Mouse (Mus musculus) T-helper 1 cell (primary cell): ENCODE data around the gene Gm28048.

Experiments used
- in situ Hi-C: fragments of 300-600 bp; cut with MboI, MseI; formaldehyde crosslinking; loops from one replicate; pipeline ENCODE4 v1.15.1; 2025; ENCODE audit warnings: high pct_unique_total_duplicates

Gm28048 gene

GRCm38 (mm10) chr11:22981984-22982757 is at the start of gene Gm28048, which contains the start of gene Commd1:
Gene Gm28048 (minus strand): TSS chr11:22982090.
Gene Commd1 (minus strand): TSS chr11:22982382.
- in situ Hi-C loops: no loop called here

GRCm38 (mm10) chr11:23029399-23029798 is 47.5 kb upstream of the Gm28048 start:
- in situ Hi-C loops: no loop called here

DNA sequence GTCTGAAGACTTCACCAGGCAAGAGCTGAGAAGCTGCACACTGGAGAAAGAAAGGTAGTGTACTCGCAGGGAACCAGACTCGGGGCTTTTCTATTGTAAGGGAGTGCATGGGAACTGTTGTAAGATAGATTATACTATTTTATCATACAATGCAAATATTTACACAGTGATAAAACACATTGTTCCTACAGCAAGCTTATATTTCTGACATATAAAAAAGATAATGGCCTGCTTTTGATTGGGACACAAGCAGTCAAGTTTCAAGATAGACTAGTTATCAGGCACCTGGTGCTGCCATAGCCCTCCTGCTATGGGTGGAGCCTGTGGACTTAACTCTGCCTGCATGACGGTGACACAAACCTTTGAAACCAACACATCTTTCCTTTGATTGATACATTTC is 47.1 kb upstream of the Gm28048 start:
- in situ Hi-C loops: no loop called here

DNA sequence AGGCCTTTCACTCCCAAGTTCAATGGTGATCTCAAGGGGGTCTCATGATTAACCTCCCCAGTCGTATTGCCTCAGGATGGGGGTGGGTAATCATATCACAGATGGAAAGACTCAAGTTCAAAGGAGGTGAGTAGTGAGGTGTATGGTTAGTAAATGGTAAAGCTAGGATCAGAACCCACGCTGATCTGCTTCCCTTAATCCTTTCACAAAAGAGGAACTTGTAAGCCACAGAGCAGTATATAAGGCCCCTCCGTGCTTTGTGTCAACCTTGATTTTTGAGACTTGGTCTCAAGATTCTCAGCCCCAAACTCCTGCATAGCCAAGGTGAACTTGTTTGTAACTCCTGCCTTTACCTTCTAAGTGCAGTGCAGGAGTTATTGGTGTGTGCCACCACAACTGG is 42.3 kb upstream of the Gm28048 start:
- in situ Hi-C loops: no loop called here

DNA sequence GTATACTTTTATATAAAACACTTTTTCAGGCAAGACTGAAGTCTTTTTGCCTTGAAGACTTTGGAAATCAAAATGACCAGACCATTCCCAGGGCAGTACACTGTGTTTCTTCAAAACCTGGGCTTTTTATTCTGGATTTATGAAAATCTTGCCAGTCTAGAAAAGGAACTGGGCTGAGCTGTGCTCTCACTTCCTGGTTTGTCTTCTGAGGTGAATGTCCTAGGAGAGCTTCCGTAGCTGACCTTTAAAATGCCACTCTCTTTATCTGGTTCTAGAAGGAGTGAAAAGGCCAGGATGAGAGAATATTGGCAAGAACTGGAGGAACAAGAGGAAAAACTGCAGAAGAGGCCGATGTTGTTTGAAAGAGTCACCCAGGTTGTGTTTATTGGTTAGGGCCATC is 41.3 kb upstream of the Gm28048 start:
- in situ Hi-C loops: no loop called here

DNA sequence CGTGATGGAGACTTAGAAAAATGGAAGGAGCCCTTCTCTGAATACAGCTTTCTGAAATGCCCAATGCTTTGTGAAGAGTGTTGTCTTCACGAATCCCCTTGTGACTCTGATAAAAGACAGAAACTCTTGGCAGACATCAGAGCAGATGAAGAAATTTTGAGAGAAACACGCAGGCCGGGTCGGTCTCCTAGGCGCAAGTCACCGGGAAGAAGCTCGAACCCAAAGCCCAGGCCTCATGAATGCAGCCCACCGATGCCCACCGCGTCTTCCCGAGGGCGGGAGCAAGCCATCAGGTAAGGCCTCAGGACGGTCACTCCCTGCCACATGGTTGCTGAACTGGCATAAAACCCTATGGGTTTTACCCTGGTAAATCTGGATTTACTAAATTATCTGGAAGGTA is 39.0 kb upstream of the Gm28048 start:
- in situ Hi-C loops: no loop called here

DNA sequence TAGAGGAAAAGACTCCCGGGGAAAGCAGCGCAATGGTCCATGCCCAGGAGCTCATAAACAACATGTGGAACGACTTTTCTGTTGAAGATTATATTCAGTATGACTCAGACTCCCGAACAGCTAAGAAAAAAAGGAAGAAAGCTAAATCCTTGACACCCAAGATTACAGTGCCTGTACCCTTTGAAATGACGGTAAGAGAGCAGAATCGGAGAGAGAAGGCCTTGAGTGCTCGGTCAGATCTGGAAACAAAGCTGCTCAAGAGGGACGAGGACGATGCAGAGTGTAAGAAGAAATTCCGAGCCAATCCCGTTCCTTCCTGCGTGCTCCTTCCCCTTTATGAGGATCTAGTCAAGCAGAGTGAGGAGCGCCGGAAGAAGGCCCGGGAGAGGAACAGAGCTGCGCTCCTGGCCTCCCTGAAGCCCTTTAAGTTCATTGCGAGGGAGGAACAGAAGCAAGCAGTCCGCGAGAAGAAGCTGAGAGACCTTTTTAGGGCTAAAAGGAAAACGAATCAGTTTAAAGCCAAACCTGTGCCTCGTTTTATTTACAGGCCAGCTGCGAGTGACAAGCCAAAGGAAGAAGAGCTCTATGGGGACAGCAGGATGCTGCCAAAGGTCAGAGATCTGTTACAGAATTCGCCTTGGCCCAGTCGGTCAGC is 38.4 kb upstream of the Gm28048 start:
- in situ Hi-C loops: no loop called here

- in situ Hi-C loops: no loop called here
Observed at GRCm38 (mm10) chr11:23017943-23018342, 36.1 kb upstream of the Gm28048 start.

GRCm38 (mm10) chr11:23014996-23015395 is 33.1 kb upstream of the Gm28048 start:
- in situ Hi-C loops: no loop called here

DNA sequence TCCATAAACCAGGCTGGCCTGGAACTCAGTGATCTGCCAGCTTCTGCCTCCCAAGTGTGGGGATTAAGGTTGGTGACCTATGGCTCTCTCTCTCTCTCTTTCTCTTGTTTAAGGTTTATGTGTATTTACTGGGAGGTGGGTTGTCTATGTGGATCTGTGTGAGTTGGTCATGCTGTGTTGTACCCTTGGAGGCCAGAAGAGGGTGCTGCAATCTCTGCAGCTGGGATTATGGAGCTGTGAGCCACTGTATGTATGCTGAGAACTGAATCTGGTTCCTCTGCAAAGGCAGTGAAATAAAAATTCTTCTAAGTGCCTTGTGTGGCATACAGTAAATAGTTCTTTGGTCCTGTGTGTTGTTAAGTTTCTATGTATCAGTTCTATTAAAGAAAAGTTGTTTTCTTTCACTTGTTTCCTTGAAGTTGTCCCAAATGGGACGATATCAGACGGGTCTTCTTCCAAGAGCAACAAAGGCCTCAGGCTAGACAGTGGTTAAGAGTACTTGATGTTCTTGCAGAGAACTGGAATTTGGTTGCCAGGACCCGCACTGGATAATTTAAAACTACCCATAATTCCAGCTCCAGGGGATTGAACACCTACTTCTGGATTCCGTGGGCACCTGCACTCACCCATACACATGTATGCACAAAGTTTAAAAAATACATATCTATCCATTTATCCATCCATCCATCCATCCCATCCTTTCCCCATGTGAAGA is 31.8 kb upstream of the Gm28048 start:
- in situ Hi-C loops: no loop called here

DNA sequence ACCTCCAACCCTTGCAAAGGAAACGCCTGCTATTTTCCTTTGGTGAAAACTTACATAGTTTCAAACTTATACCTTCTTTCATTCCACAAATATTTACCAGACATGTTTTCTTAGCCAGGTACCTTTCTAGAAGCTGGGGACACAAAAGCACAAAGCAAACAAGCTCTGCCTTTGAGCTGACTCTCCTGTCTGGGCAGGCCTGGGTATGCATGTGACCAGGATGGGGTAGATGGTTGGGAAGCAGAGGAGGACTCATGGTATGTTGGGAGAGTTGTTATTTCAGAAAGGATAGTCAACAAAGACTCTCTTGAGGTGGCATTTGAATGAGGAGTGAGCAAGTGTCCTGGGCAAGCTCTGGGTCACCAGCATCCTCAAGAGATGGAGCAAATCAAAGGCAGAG is 31.2 kb upstream of the Gm28048 start:
- in situ Hi-C loops: no loop called here

- in situ Hi-C loops: loop anchor here (5.0 kb wide), 1 partner anchor 263 kb away; no protein-coding TSS in a partner anchor
Observed at GRCm38 (mm10) chr11:23008824-23009200, 26.9 kb upstream of the Gm28048 start.

DNA sequence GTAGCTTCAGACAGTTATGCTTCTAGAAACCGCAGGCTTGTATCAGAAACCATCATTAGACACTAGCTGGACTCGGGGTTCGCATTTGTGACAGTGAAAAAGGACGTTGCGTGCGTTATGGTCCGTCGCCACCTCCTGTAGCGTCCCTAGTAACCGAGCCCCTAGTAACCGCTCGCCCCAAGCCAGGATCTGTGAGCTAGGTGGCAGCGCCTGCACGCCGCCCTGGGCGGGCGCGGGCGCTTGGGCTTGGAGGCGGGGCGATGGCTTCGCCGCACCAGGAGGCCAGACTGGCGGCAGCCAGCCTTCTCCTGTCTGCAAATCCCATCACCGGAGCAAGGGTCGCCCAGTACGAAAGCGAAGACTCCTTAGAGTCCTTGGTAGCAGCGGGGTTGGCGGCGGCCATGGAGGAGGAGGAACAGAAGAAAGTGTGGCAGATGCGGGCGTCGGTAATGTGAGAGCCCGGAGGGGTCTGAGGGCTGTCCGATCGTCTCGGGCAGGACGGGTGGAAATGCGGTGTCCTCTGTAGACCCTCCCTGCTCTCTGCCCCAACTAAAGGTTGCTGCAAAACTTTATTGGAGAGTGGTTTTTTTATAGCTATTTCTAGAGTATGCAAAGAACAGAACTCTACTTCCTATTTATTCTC is 26.4 kb upstream of the Gm28048 start:
- in situ Hi-C loops: loop anchor here (5.0 kb wide), 1 partner anchor 264 kb away; no protein-coding TSS in a partner anchor

- in situ Hi-C loops: loop anchor here (5.0 kb wide), 1 partner anchor 265 kb away; no protein-coding TSS in a partner anchor
Observed at GRCm38 (mm10) chr11:23007481-23008180, 25.7 kb upstream of the Gm28048 start, which contains the start of gene Fam161a. Gene Fam161a (plus strand): TSS chr11:23007531.

GRCm38 (mm10) chr11:23007166-23007480 is 25.2 kb upstream of the Gm28048 start:
- in situ Hi-C loops: loop anchor here (5.0 kb wide), 1 partner anchor 265 kb away; no protein-coding TSS in a partner anchor

GRCm38 (mm10) chr11:23005276-23005675 is 23.4 kb upstream of the Gm28048 start:
- in situ Hi-C loops: loop anchor here (5.0 kb wide), 1 partner anchor 267 kb away; no protein-coding TSS in a partner anchor

- in situ Hi-C loops: no loop called here
Observed at GRCm38 (mm10) chr11:22998308-22998707, 16.4 kb upstream of the Gm28048 start.

GRCm38 (mm10) chr11:22995461-22995860 is 13.6 kb upstream of the Gm28048 start:
- in situ Hi-C loops: no loop called here

DNA sequence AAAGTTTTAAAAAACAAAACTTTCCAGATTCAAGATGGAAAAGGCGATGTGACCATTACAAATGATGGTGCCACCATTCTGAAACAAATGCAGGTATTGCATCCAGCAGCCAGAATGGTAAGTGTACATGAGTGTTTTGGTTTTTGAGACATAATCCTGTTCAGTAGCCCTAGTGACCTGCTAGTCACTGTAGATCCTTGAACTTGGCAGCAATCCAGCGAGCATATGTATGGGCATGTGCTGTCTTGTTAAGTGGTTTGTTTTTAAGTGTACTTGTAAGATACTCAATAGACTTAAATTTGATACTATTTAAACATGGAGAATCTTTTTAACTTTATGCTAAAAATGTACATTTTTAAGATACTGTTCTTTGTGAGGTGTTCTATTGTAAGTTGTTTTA is 12.4 kb upstream of the Gm28048 start:
- in situ Hi-C loops: no loop called here

DNA sequence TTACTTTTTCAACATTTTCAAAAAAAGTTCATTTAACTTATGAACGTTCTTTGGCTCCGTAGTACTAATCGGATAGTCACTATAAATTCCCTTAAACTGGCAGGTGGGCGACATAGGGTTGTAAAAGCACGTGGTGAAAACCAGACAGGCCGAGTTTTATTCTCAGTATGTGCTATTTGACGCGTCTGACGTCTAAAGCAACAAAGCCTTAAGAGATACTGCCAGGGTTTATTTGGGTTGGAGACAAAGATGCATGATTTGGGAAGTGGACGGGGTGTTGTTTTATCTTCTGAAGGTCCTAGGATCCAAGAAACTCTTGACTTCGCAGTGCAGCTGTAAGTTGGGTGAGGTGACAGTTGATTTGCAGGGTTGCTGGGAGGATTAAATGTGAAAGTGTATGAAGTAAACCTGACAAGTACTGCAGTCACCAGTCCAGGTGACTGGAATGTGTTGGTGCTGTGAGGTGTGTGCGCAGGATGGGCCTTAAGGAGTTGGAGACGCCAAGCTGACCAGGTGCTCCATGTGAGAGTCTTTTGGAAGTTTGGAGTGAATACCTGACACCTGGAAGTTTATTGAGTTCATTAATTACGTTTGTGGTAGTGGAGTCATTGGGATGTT is 9.4 kb upstream of the Gm28048 start:
- in situ Hi-C loops: no loop called here
